Mouse (Mus musculus): ENCODE data around the gene Clec2g. TPM values are rescaled to one million over a fixed set of nuclear protein-coding genes. Genes with fewer than 3 reads are reported as not detected.

Gene Clec2g
- polyA plus RNA-seq, 1 experiment = not detected

GRCm38 (mm10) chr6:129030964-129031363 is 96.8 kb downstream of the Clec2g start:
- H3K4me1 ChIP-seq (ENCODE audit: control insufficient read depth, insufficient read depth, insufficient read length, low read length) = no peaks in the 10 kb centered on the region
- H3K27me3 ChIP-seq (ENCODE audit: control insufficient read depth, insufficient read depth, low read length) = no peaks in the 10 kb centered on the region
- WGBS = 90% methylated on average over 2 of the region's 2 CpGs
- no peak overlapping the region for H3K4me3 ChIP-seq (ENCODE audit: low read depth, low read length)
- H3K36me3 ChIP-seq (ENCODE audit: control insufficient read depth, insufficient read depth, low read length) = no peaks in the 10 kb centered on the region
- no peak for TF ChIP-seq CTCF (IDR thresholded peaks at IDR 0.05; ENCODE audit: extremely low read depth, insufficient read length, insufficient replicate concordance, low read depth, low read length)
- no peak for TF ChIP-seq POLR2A (IDR thresholded peaks at IDR 0.05; ENCODE audit: low read depth, low read length)
- no peak overlapping the region for H3K27ac ChIP-seq (ENCODE audit: insufficient read depth, low read depth, low read length)

- no peaks in the 10 kb centered on the region for H3K36me3 ChIP-seq (ENCODE audit: control insufficient read depth, insufficient read depth, low read length)
- TF ChIP-seq POLR2A (IDR thresholded peaks at IDR 0.05; ENCODE audit: low read depth, low read length) (no peak), CTCF (IDR thresholded peaks at IDR 0.05; ENCODE audit: extremely low read depth, insufficient read length, insufficient replicate concordance, low read depth, low read length) (no peak)
- WGBS = 83% methylated on average over 2 of the region's 2 CpGs
- H3K4me3 ChIP-seq (ENCODE audit: low read depth, low read length) = no peak overlapping the region
- no peaks in the 10 kb centered on the region for H3K27me3 ChIP-seq (ENCODE audit: control insufficient read depth, insufficient read depth, low read length)
- H3K4me1 ChIP-seq (ENCODE audit: control insufficient read depth, insufficient read depth, insufficient read length, low read length) = no peaks in the 10 kb centered on the region
- no peak overlapping the region for H3K27ac ChIP-seq (ENCODE audit: insufficient read depth, low read depth, low read length)
Observed at GRCm38 (mm10) chr6:129033397-129033796, 99.2 kb downstream of the Clec2g start.

Other genes starting within 250 kb of the Clec2g start
- not detected in 2 replicates for gene Klrb1, start 211.3 kb upstream of the Clec2g start, polyA plus RNA-seq (2012; rRNA removed)
- not detected in 2 replicates for gene Klrb1c, start 145.2 kb upstream of the Clec2g start, polyA plus RNA-seq (2012; rRNA removed)
- 0.46 TPM in 1 of 2 replicates, not detected in the other for gene Gm44511, start 108.1 kb upstream of the Clec2g start, polyA plus RNA-seq (2012; rRNA removed)
- 0.25 TPM in 1 of 2 replicates, not detected in the other for gene Klrb1b, start 108.0 kb upstream of the Clec2g start, polyA plus RNA-seq (2012; rRNA removed)
- gene Clec2i, start 46.8 kb upstream of the Clec2g start, polyA plus RNA-seq (2012; rRNA removed) = 0.03 TPM in 1 of 2 replicates, not detected in the other
- gene BC035044, start 43.3 kb upstream of the Clec2g start, polyA plus RNA-seq (2012; rRNA removed) = 0.52 and 0.74 TPM in 2 replicates
- 0.33 TPM in 1 of 2 replicates, not detected in the other for gene Klrb1f, start 111.5 kb downstream of the Clec2g start, polyA plus RNA-seq (2012; rRNA removed)
- 6.1 and 25.9 TPM in 2 replicates for gene Clec2e, start 166.5 kb downstream of the Clec2g start, polyA plus RNA-seq (2012; rRNA removed)
- 15.4 and 20.9 TPM in 2 replicates for gene Clec2d, start 246.2 kb downstream of the Clec2g start, polyA plus RNA-seq (2012; rRNA removed)